Mouse (Mus musculus) frontal cortex, adult 2 months (tissue): ENCODE results near the gene Ap5b1. TPM values are rescaled to one million over a fixed set of nuclear protein-coding genes. Genes with fewer than 3 reads are reported as not detected.

ENCODE experiments used
- DNase-seq, 2 experiments: peaks; one replicate each; pipeline ENCODE4 v3.0.0; 2022; ENCODE audit warnings: low spot score in 1 of 2; ENCODE audit errors: extremely low spot score in 1 of 2
- polyA plus RNA-seq: library from polyadenylated mRNA; depleted of rRNA; stranded (reverse); fragments of >200 nt; gene quantifications from 2 replicates; pipeline ENCODE4 v1.2.3, GENCODE M21; 2012; rRNA removed

The Ap5b1 gene
- polyA plus RNA-seq, 1 experiment = 2.8 TPM

- no peak for DNase-seq
Observed at GRCm38 (mm10) chr19:5609171-5609546, 41.3 kb downstream of the Ap5b1 start.

- peak; percentile 81 to 91 for DNase-seq
Observed at GRCm38 (mm10) chr19:5609547-5610404, 42.0 kb downstream of the Ap5b1 start, which contains the start of gene Kat5. Kat5 (minus strand) TSS chr19:5610237.

DNA sequence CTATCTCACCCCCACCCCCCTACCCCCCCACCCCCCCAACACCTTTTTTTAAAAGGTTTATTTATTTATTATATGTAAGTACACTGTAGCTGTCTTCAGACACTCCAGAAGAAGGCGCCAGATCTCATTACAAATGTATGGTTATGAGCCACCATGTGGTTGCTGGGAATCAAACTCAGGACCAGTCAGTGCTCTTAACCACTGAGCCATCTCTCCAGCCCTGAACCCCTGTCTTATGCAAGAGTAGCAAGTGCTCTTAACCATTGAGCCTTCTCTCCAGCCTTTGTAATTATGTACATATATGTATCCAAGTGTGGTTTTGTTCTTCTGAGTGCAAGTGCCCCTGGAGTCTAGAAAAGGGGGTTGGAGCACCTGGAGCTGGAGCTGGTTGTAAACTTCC lies 44.1 kb downstream of the Ap5b1 start:
- DNase-seq = no peak

- no peak for DNase-seq
Observed at GRCm38 (mm10) chr19:5612762-5613411, 45.1 kb downstream of the Ap5b1 start.

DNA sequence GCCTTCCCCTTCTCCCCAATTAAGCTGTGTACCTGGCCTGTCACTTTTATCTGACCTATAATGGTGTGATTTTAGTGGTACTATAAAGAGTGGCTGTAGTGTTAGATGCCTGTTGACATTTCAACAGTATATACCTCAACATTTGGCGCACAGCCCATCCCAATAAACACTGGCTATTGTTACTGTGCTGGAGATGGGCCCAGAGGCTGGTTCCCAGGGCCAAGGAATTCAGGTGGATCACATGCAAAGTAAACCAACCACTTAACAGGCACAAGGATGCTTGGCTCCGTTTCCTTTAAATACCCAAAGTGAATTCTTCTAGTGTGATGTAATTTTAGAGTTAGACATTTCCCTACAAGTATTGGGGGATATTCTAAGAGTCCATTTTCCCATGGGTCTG lies 47.1 kb downstream of the Ap5b1 start:
- DNase-seq = no peak

DNA sequence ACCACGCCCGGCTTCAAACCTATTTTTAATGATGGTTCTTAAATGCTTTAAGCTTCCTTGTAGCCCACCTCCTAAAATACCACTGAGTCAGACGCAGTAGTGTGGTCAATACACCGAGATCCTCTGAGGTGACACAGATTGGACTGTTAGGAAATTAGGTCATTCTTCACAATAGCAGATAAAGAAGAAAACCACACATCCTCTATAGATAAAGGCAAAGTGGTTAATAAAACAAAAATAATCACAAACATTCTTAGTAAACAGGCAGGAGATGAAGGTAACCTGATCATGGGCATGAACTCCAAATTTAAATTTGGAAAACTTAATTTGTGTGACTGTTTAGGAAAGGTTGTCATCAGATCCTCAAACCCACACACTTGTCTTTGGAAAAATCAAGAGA lies 52.2 kb downstream of the Ap5b1 start:
- no peak for DNase-seq

Other genes with a start within 250 kb of the Ap5b1 start
- not detected in 2 replicates for gene Catsper1, start 232.3 kb upstream of the Ap5b1 start, polyA plus RNA-seq
- 9.6 and 10.2 TPM in 2 replicates for gene Cst6, start 218.5 kb upstream of the Ap5b1 start, polyA plus RNA-seq
- gene Eif1ad, start 201.3 kb upstream of the Ap5b1 start, polyA plus RNA-seq = 25.4 and 27.0 TPM in 2 replicates
- 95.2 and 99.8 TPM in 2 replicates for gene Banf1, start 200.9 kb upstream of the Ap5b1 start, polyA plus RNA-seq
- 70.5 and 85.4 TPM in 2 replicates for gene Sart1, start 179.3 kb upstream of the Ap5b1 start, polyA plus RNA-seq
- not detected in 2 replicates for gene Tsga10ip, start 165.5 kb upstream of the Ap5b1 start, polyA plus RNA-seq
- 305 and 342 TPM in 2 replicates for gene Drap1, start 143.0 kb upstream of the Ap5b1 start, polyA plus RNA-seq
- 94.3 and 95.0 TPM in 2 replicates for gene AI837181, start 142.9 kb upstream of the Ap5b1 start, polyA plus RNA-seq
- 0.06 and 0.19 TPM in 2 replicates for gene Fosl1, start 120.5 kb upstream of the Ap5b1 start, polyA plus RNA-seq
- gene Ccdc85b, start 110.1 kb upstream of the Ap5b1 start, polyA plus RNA-seq = 22.4 and 24.7 TPM in 2 replicates
- 130 and 142 TPM in 2 replicates for gene Fibp, start 107.4 kb upstream of the Ap5b1 start, polyA plus RNA-seq
- gene Ctsw, start 99.5 kb upstream of the Ap5b1 start, polyA plus RNA-seq = 0.38 and 0.40 TPM in 2 replicates
- gene Efemp2, start 94.1 kb upstream of the Ap5b1 start, polyA plus RNA-seq = 36.5 and 37.4 TPM in 2 replicates
- 42.4 TPM in 2 replicates for gene Mus81, start 79.6 kb upstream of the Ap5b1 start, polyA plus RNA-seq
- gene Cfl1, start 77.6 kb upstream of the Ap5b1 start, polyA plus RNA-seq = 1,335 and 1,444 TPM in 2 replicates
- gene 1700020D05Rik, start 64.2 kb upstream of the Ap5b1 start, polyA plus RNA-seq = 5.4 and 5.9 TPM in 2 replicates
- gene Snx32, start 57.5 kb upstream of the Ap5b1 start, polyA plus RNA-seq = 152 and 164 TPM in 2 replicates
- gene Ovol1, start 7.4 kb upstream of the Ap5b1 start, polyA plus RNA-seq = 0.04 TPM in 2 replicates
- gene Rnaseh2c, start 33.8 kb downstream of the Ap5b1 start, polyA plus RNA-seq = 50.2 and 56.5 TPM in 2 replicates
- gene Kat5, start 42.2 kb downstream of the Ap5b1 start, polyA plus RNA-seq = 109 and 111 TPM in 2 replicates
- gene Rela, start 69.5 kb downstream of the Ap5b1 start, polyA plus RNA-seq = 32.6 and 33.4 TPM in 2 replicates
- 18.0 and 24.0 TPM in 2 replicates for gene Sipa1, start 95.7 kb downstream of the Ap5b1 start, polyA plus RNA-seq
- 18.9 and 20.4 TPM in 2 replicates for gene Map3k11, start 120.7 kb downstream of the Ap5b1 start, polyA plus RNA-seq
- gene Pcnx3, start 120.9 kb downstream of the Ap5b1 start, polyA plus RNA-seq = 68.4 and 72.5 TPM in 2 replicates
- 0.22 and 0.27 TPM in 2 replicates for gene Kcnk7, start 136.3 kb downstream of the Ap5b1 start, polyA plus RNA-seq
- gene Ehbp1l1, start 158.3 kb downstream of the Ap5b1 start, polyA plus RNA-seq = 16.8 and 18.8 TPM in 2 replicates
- 56.1 and 65.8 TPM in 2 replicates for gene Fam89b, start 161.6 kb downstream of the Ap5b1 start, polyA plus RNA-seq
- gene Ltbp3, start 172.9 kb downstream of the Ap5b1 start, polyA plus RNA-seq = 81.5 and 87.8 TPM in 2 replicates
- gene Scyl1, start 203.4 kb downstream of the Ap5b1 start, polyA plus RNA-seq = 111 and 120 TPM in 2 replicates